Mouse (Mus musculus) limb, embryonic 10.5 days (tissue): ENCODE results near the gene Arhgap18. TPM values are rescaled to one million over a fixed set of nuclear protein-coding genes. Genes with fewer than 3 reads are reported as not detected.
"Not testable (repeated sequence)": the region's sequence is repeated elsewhere in the genome, so short reads cannot be mapped to it uniquely, and the experiment has no call there.

Source experiments
- DNase-seq: peaks from one replicate; pipeline ENCODE4 v3.0.0-alpha.2; 2017; ENCODE audit warnings: low spot score
- H3K27ac ChIP-seq: fragments of 300-500 bp; sonication (generic); 2 replicates; pipeline ENCODE4 v1.5.1; 2016; ENCODE audit warnings: mild to moderate bottlenecking
- H3K27me3 ChIP-seq: fragments of 300-500 bp; sonication (generic); 2 replicates; pipeline ENCODE4 v1.6.1; 2016; ENCODE audit warnings: low read depth, mild to moderate bottlenecking; ENCODE audit not compliant: poor library complexity, severe bottlenecking
- H3K36me3 ChIP-seq: fragments of 300-500 bp; sonication (generic); 2 replicates; pipeline ENCODE4 v1.6.1; 2016; ENCODE audit warnings: mild to moderate bottlenecking, moderate library complexity
- H3K4me1 ChIP-seq: fragments of 300-500 bp; sonication (generic); 2 replicates; pipeline ENCODE4 v1.6.1; 2016
- H3K4me3 ChIP-seq: fragments of 300-500 bp; sonication (generic); 2 replicates; pipeline ENCODE4 v1.5.1; 2016; ENCODE audit warnings: mild to moderate bottlenecking, moderate library complexity
- H3K9me3 ChIP-seq: fragments of 300-500 bp; sonication (generic); replicated peaks from 2 replicates; pipeline ENCODE4 v1.6.1; 2016; ENCODE audit warnings: mild to moderate bottlenecking
- WGBS: fragments of 180-500 bp; shearing (Covaris S2); methylation state at CpG from one replicate; pipeline ENCODE4 v1.1.7; 2016; 5-methylcytosine and 5-hydroxymethylcytosine counted together
- polyA plus RNA-seq: library from polyadenylated mRNA; unstranded; fragments of >200 nt; fragmentation: Nextera tagmentation; extraction: Ambion mirVana; gene quantifications from 2 replicates; pipeline ENCODE4 v1.2.1, GENCODE M21; 2016

The Arhgap18 gene
- polyA plus RNA-seq, 1 experiment from 2014 or later, result 14.8 TPM

GRCm38 (mm10) chr10:26895726-26896125, 142.5 kb downstream of the Arhgap18 start:
- H3K27me3 ChIP-seq, result no peaks in the 10 kb centered on the region
- H3K9me3 ChIP-seq, result no peaks in the 10 kb centered on the region
- H3K36me3 ChIP-seq, result no peaks in the 10 kb centered on the region
- 77% methylated on average over 6 of the region's 6 CpGs for WGBS
- no peak for DNase-seq
- H3K4me3 ChIP-seq, result no peak overlapping the region
- no peaks in the 10 kb centered on the region for H3K4me1 ChIP-seq
- no peak overlapping the region for H3K27ac ChIP-seq

GRCm38 (mm10) chr10:26900426-26900825, 147.2 kb downstream of the Arhgap18 start:
- H3K4me1 ChIP-seq, result no peaks in the 10 kb centered on the region
- H3K27ac ChIP-seq, result no peak overlapping the region
- H3K27me3 ChIP-seq, result no peaks in the 10 kb centered on the region
- 72% methylated on average over 1 of the region's 1 CpGs for WGBS
- H3K4me3 ChIP-seq, result no peak overlapping the region
- DNase-seq, result no peak
- H3K36me3 ChIP-seq, result no peaks in the 10 kb centered on the region
- no peaks in the 10 kb centered on the region for H3K9me3 ChIP-seq

- H3K36me3 ChIP-seq, result no peaks in the 10 kb centered on the region
- WGBS, result 67% methylated on average over 1 of the region's 1 CpGs
- H3K4me1 ChIP-seq, result no peaks in the 10 kb centered on the region
- no peak for DNase-seq
- H3K9me3 ChIP-seq, result no peaks in the 10 kb centered on the region
- no peak overlapping the region for H3K4me3 ChIP-seq
- no peaks in the 10 kb centered on the region for H3K27me3 ChIP-seq
- H3K27ac ChIP-seq, result no peak overlapping the region
These were observed 150.6 kb downstream of the Arhgap18 start for GRCm38 (mm10) chr10:26903781-26904180.

GRCm38 (mm10) chr10:26911176-26911575, 158.0 kb downstream of the Arhgap18 start:
- no peak overlapping the region for H3K4me3 ChIP-seq
- no peaks in the 10 kb centered on the region for H3K9me3 ChIP-seq
- H3K36me3 ChIP-seq, result no peaks in the 10 kb centered on the region
- no peaks in the 10 kb centered on the region for H3K27me3 ChIP-seq
- H3K4me1 ChIP-seq, result peaks cover 9% of the 10 kb centered on the region
- WGBS, result 56% methylated on average over 3 of the region's 3 CpGs
- no peak for DNase-seq
- no peak overlapping the region for H3K27ac ChIP-seq

GRCm38 (mm10) chr10:26912112-26912797, 159.0 kb downstream of the Arhgap18 start:
- no peak overlapping the region for H3K4me3 ChIP-seq
- no peak overlapping the region for H3K27ac ChIP-seq
- DNase-seq, result no peak
- WGBS, result 76% methylated on average over 7 of the region's 7 CpGs
- H3K4me1 ChIP-seq, result peaks cover 9% of the 10 kb centered on the region
- no peaks in the 10 kb centered on the region for H3K9me3 ChIP-seq
- no peaks in the 10 kb centered on the region for H3K27me3 ChIP-seq
- H3K36me3 ChIP-seq, result no peaks in the 10 kb centered on the region

GRCm38 (mm10) chr10:26912807-26913206, 159.6 kb downstream of the Arhgap18 start:
- no peak for DNase-seq
- WGBS, result 84% methylated on average over 1 of the region's 1 CpGs
- Histone ChIP-seq H3K36me3 (no peaks in the 10 kb centered on the region), H3K9me3 (no peaks in the 10 kb centered on the region), H3K4me3 (no peak overlapping the region), H3K4me1 (peaks cover 9% of the 10 kb centered on the region), H3K27me3 (no peaks in the 10 kb centered on the region), H3K27ac (no peak overlapping the region)

- no peaks in the 10 kb centered on the region for H3K27me3 ChIP-seq
- no peak overlapping the region for H3K27ac ChIP-seq
- 45% methylated on average over 5 of the region's 5 CpGs for WGBS
- no peaks in the 10 kb centered on the region for H3K36me3 ChIP-seq
- no peak overlapping the region for H3K4me3 ChIP-seq
- no peaks in the 10 kb centered on the region for H3K4me1 ChIP-seq
- no peaks in the 10 kb centered on the region for H3K9me3 ChIP-seq
- peak; percentile 38 for DNase-seq
These were observed 166.2 kb downstream of the Arhgap18 start for GRCm38 (mm10) chr10:26919307-26919977.

GRCm38 (mm10) chr10:26920383-26920979, 167.3 kb downstream of the Arhgap18 start:
- Histone ChIP-seq H3K27ac (no peak overlapping the region), H3K4me3 (no peak overlapping the region), H3K9me3 (no peaks in the 10 kb centered on the region), H3K36me3 (no peaks in the 10 kb centered on the region), H3K27me3 (no peaks in the 10 kb centered on the region), H3K4me1 (no peaks in the 10 kb centered on the region)
- DNase-seq, result no peak
- 77% methylated on average over 8 of the region's 8 CpGs for WGBS

- H3K27ac ChIP-seq, H3K27me3 ChIP-seq, H3K36me3 ChIP-seq, DNase-seq, H3K4me1 ChIP-seq, H3K9me3 ChIP-seq, H3K4me3 ChIP-seq: not testable (repeated sequence)
- WGBS, result 91% methylated on average over 6 of the region's 6 CpGs
These were observed 182.8 kb downstream of the Arhgap18 start for GRCm38 (mm10) chr10:26936056-26936455.

GRCm38 (mm10) chr10:26938464-26938863, 185.2 kb downstream of the Arhgap18 start:
- WGBS, result 91% methylated on average over 4 of the region's 4 CpGs
- not testable (repeated sequence) for H3K4me3 ChIP-seq, H3K4me1 ChIP-seq, DNase-seq, H3K27me3 ChIP-seq, H3K9me3 ChIP-seq, H3K36me3 ChIP-seq, H3K27ac ChIP-seq

GRCm38 (mm10) chr10:26939549-26939948, 186.3 kb downstream of the Arhgap18 start:
- H3K9me3 ChIP-seq, result no peaks in the 10 kb centered on the region
- no peak overlapping the region for H3K4me3 ChIP-seq
- H3K36me3 ChIP-seq, result no peaks in the 10 kb centered on the region
- 69% methylated on average over 1 of the region's 1 CpGs for WGBS
- H3K27ac ChIP-seq, result no peak overlapping the region
- no peaks in the 10 kb centered on the region for H3K27me3 ChIP-seq
- no peaks in the 10 kb centered on the region for H3K4me1 ChIP-seq
- DNase-seq, result no peak

GRCm38 (mm10) chr10:26948331-26948730, 195.1 kb downstream of the Arhgap18 start:
- Histone ChIP-seq H3K9me3 (no peaks in the 10 kb centered on the region), H3K27ac (no peak overlapping the region), H3K4me1 (no peaks in the 10 kb centered on the region), H3K36me3 (no peaks in the 10 kb centered on the region), H3K4me3 (no peak overlapping the region), H3K27me3 (no peaks in the 10 kb centered on the region)
- 90% methylated on average over 2 of the region's 2 CpGs for WGBS
- no peak for DNase-seq

GRCm38 (mm10) chr10:26949667-26950066, 196.4 kb downstream of the Arhgap18 start:
- DNase-seq, result no peak
- 79% methylated on average over 8 of the region's 8 CpGs for WGBS
- Histone ChIP-seq H3K36me3 (no peaks in the 10 kb centered on the region), H3K27ac (no peak overlapping the region), H3K4me1 (no peaks in the 10 kb centered on the region), H3K27me3 (no peaks in the 10 kb centered on the region), H3K4me3 (no peak overlapping the region), H3K9me3 (no peaks in the 10 kb centered on the region)
